Mouse (Mus musculus) macrophage (primary cell): ENCODE data around the gene N4bp2. TPM values are rescaled to one million over a fixed set of nuclear protein-coding genes. Genes with fewer than 3 reads are reported as not detected.

Experiments used
- H3K27ac ChIP-seq: fragments of 350-480 bp; formaldehyde crosslinking; 2 replicates; pipeline ENCODE4 v1.9.0; 2021
- H3K36me3 ChIP-seq: fragments of 350-480 bp; formaldehyde crosslinking; 2 replicates; pipeline ENCODE4 v1.9.0; 2021; ENCODE audit errors: inconsistent target
- H3K4me3 ChIP-seq: fragments of 350-480 bp; formaldehyde crosslinking; 2 replicates; pipeline ENCODE4 v1.9.0; 2021; ENCODE audit errors: inconsistent target
- H3K79me2 ChIP-seq: fragments of 350-480 bp; formaldehyde crosslinking; 2 replicates; pipeline ENCODE4 v1.9.0; 2021; ENCODE audit errors: inconsistent target
- WGBS: methylation state at CpG from one replicate; pipeline ENCODE4 v1.1.7; 2026; ENCODE audit warnings: inconsistent platforms; ENCODE audit not compliant: missing documents; 5-methylcytosine and 5-hydroxymethylcytosine counted together
- polyA plus RNA-seq: library from polyadenylated mRNA; stranded (reverse); fragments of 250-400 nt; gene quantifications from 3 replicates; pipeline ENCODE4 v1.2.4, GENCODE M21; 2018; ENCODE audit warnings: inconsistent platforms

N4bp2 gene
- polyA plus RNA-seq, 1 experiment from 2014 or later, result 5.2 TPM

- Histone ChIP-seq H3K27ac (no peak overlapping the region), H3K36me3 (no peaks in the 10 kb centered on the region), H3K4me3 (no peak overlapping the region), H3K79me2 (peaks cover 97% of the 10 kb centered on the region)
- 50% methylated on average over 3 of the region's 3 CpGs for WGBS
Observed at GRCm38 (mm10) chr5:65878367-65878766, 115.0 kb downstream of the N4bp2 start.

Other genes with a start within 250 kb of the N4bp2 start
- 67.2 to 135 TPM (median 99.0 TPM) in 3 replicates for gene Smim14, start 226.3 kb upstream of the N4bp2 start, polyA plus RNA-seq
- gene Ube2k, start 226.3 kb upstream of the N4bp2 start, polyA plus RNA-seq, result 76.8 to 156 TPM (median 106 TPM) in 3 replicates
- 38.5 to 63.2 TPM (median 51.3 TPM) in 3 replicates for gene Pds5a, start 65.2 kb upstream of the N4bp2 start, polyA plus RNA-seq
- gene Rhoh, start 97.7 kb downstream of the N4bp2 start, polyA plus RNA-seq, result 6.0 to 22.2 TPM (median 10.9 TPM) in 3 replicates
- not detected in 3 replicates for gene Chrna9, start 171.4 kb downstream of the N4bp2 start, polyA plus RNA-seq
- 0.35 TPM in 1 of 3 replicates, not detected in the others for gene 9130230L23Rik, start 240.8 kb downstream of the N4bp2 start, polyA plus RNA-seq